Mouse (Mus musculus) MEL-GATA-1-ER (cell line): ENCODE results near the gene Pip4k2c.
"Not testable (repeated sequence)": the region's sequence is repeated elsewhere in the genome, so short reads cannot be mapped to it uniquely, and the experiment has no call there.

Experiments used
- DNase-seq: peaks from one replicate; pipeline ENCODE4 v3.0.0-alpha.2; 2012; ENCODE audit warnings: low read depth; ENCODE audit errors: extremely low read depth

Pip4k2c gene

GRCm38 (mm10) chr10:127170837-127171272 is 40.5 kb downstream of the Pip4k2c start:
- DNase-seq: no peak

GRCm38 (mm10) chr10:127170002-127170401 is 41.4 kb downstream of the Pip4k2c start:
- DNase-seq: no peak

GRCm38 (mm10) chr10:127167614-127168192 is 43.7 kb downstream of the Pip4k2c start:
- DNase-seq: no peak

- no peak for DNase-seq
These were observed 44.4 kb downstream of the Pip4k2c start for GRCm38 (mm10) chr10:127166771-127167613.

- DNase-seq: no peak
These were observed 45.0 kb downstream of the Pip4k2c start for GRCm38 (mm10) chr10:127166404-127166715.

- DNase-seq: peak; percentile 69
These were observed 45.6 kb downstream of the Pip4k2c start for GRCm38 (mm10) chr10:127165654-127166403.

- DNase-seq: no peak
These were observed 46.1 kb downstream of the Pip4k2c start for GRCm38 (mm10) chr10:127165354-127165653.

GRCm38 (mm10) chr10:127164631-127165353 is 46.6 kb downstream of the Pip4k2c start, which contains the start of gene B4galnt1:
TSS of gene B4galnt1 (plus strand) at chr10:127165225.
- peak; percentile 53 for DNase-seq

GRCm38 (mm10) chr10:127164190-127164589 is 47.2 kb downstream of the Pip4k2c start:
- no peak for DNase-seq

- DNase-seq: not testable (repeated sequence)
These were observed 48.6 kb downstream of the Pip4k2c start for GRCm38 (mm10) chr10:127162771-127163261.

- peak; percentile 34 for DNase-seq
These were observed 50.7 kb downstream of the Pip4k2c start for GRCm38 (mm10) chr10:127160728-127161127.

- DNase-seq: no peak
These were observed 51.3 kb downstream of the Pip4k2c start for GRCm38 (mm10) chr10:127160081-127160480.

GRCm38 (mm10) chr10:127158471-127158870 is 52.9 kb downstream of the Pip4k2c start:
- DNase-seq: no peak

GRCm38 (mm10) chr10:127156511-127156910 is 54.9 kb downstream of the Pip4k2c start:
- DNase-seq: no peak

GRCm38 (mm10) chr10:127156089-127156488 is 55.3 kb downstream of the Pip4k2c start:
- DNase-seq: no peak

GRCm38 (mm10) chr10:127154652-127155051 is 56.7 kb downstream of the Pip4k2c start:
- no peak for DNase-seq

- DNase-seq: no peak
These were observed 57.1 kb downstream of the Pip4k2c start for GRCm38 (mm10) chr10:127154241-127154640.

- DNase-seq: no peak
These were observed 58.1 kb downstream of the Pip4k2c start for GRCm38 (mm10) chr10:127153323-127153722.

- DNase-seq: not testable (repeated sequence)
These were observed 58.8 kb downstream of the Pip4k2c start for GRCm38 (mm10) chr10:127152556-127152955.

GRCm38 (mm10) chr10:127151233-127151632 is 60.2 kb downstream of the Pip4k2c start:
- not testable (repeated sequence) for DNase-seq

GRCm38 (mm10) chr10:127150471-127150872 is 60.9 kb downstream of the Pip4k2c start:
- no peak for DNase-seq
